Mouse (Mus musculus) urinary bladder, postnatal 4 days (tissue): ENCODE results near the gene Insl3.
"Not testable (repeated sequence)": the region's sequence is repeated elsewhere in the genome, so short reads cannot be mapped to it uniquely, and the experiment has no call there.

Experiments used
- DNase-seq, 2 experiments: peaks; one replicate each; pipeline ENCODE4 v3.0.0; 2021 to 2022; ENCODE audit warnings: low spot score in 2 of 2

Insl3 gene

GRCm38 (mm10) chr8:71676803-71677202 is 12.2 kb upstream of the Insl3 start:
- no peak for DNase-seq

- DNase-seq = no peak
These were observed 11.5 kb upstream of the Insl3 start for GRCm38 (mm10) chr8:71677555-71677954.

- no peak for DNase-seq
These were observed 10.8 kb upstream of the Insl3 start for GRCm38 (mm10) chr8:71678216-71678615.

- DNase-seq = no peak
These were observed 9.9 kb upstream of the Insl3 start for GRCm38 (mm10) chr8:71679116-71679515.

GRCm38 (mm10) chr8:71679550-71680168 is 9.4 kb upstream of the Insl3 start:
- DNase-seq = no peak

GRCm38 (mm10) chr8:71680471-71680870 is 8.5 kb upstream of the Insl3 start:
- no peak for DNase-seq

- no peak for DNase-seq
These were observed 7.6 kb upstream of the Insl3 start for GRCm38 (mm10) chr8:71681369-71681915.

- DNase-seq = no peak
These were observed 6.2 kb upstream of the Insl3 start for GRCm38 (mm10) chr8:71682832-71683231.

- no peak for DNase-seq
These were observed 4.3 kb upstream of the Insl3 start for GRCm38 (mm10) chr8:71684701-71685100.

- DNase-seq = no peak
These were observed 3.4 kb upstream of the Insl3 start for GRCm38 (mm10) chr8:71685573-71685972.

- no peak for DNase-seq
These were observed 2.8 kb upstream of the Insl3 start for GRCm38 (mm10) chr8:71686143-71686734.

- no peak for DNase-seq
These were observed 1.4 kb upstream of the Insl3 start for GRCm38 (mm10) chr8:71687616-71688015.

GRCm38 (mm10) chr8:71692509-71692908 is 3.5 kb downstream of the Insl3 start:
- DNase-seq = no peak

GRCm38 (mm10) chr8:71693166-71694041 is 4.4 kb downstream of the Insl3 start:
- no peak for DNase-seq

- DNase-seq = not testable (repeated sequence)
These were observed 6.4 kb downstream of the Insl3 start for GRCm38 (mm10) chr8:71695456-71695855.

- DNase-seq = no peak
These were observed 11.7 kb downstream of the Insl3 start for GRCm38 (mm10) chr8:71700493-71701269.

- no peak for DNase-seq
These were observed 12.5 kb downstream of the Insl3 start, which contains the start of gene B3gnt3 for GRCm38 (mm10) chr8:71701414-71702086. Gene B3gnt3 (minus strand): TSS chr8:71701789.

- no peak for DNase-seq
These were observed 13.0 kb downstream of the Insl3 start for GRCm38 (mm10) chr8:71702087-71702432.

- no peak for DNase-seq
These were observed 13.9 kb downstream of the Insl3 start for GRCm38 (mm10) chr8:71702923-71703322.

GRCm38 (mm10) chr8:71703400-71703799 is 14.4 kb downstream of the Insl3 start:
- not testable (repeated sequence) for DNase-seq

- no peak for DNase-seq
These were observed 18.9 kb downstream of the Insl3 start for GRCm38 (mm10) chr8:71707874-71708273.
